Mouse (Mus musculus) bone marrow macrophage, adult 2 months (primary cell): ENCODE measurements around the gene Tbc1d17.

Experiments
- CTCF ChIP-seq: IDR thresholded peaks from 2 replicates; pipeline ENCODE4 v1.5.1; 2012; ENCODE audit warnings: low read depth, mild to moderate bottlenecking, low read length, moderate library complexity
- POLR2A ChIP-seq: IDR thresholded peaks from 2 replicates; pipeline ENCODE4 v1.6.1; 2012; ENCODE audit warnings: mild to moderate bottlenecking, low read depth, low read length, borderline replicate concordance

GRCm38 (mm10) chr7:44892276-44892921 lies 43.5 kb upstream of the Tbc1d17 start, which contains the start of gene Med25:
- TF ChIP-seq CTCF (no peak), POLR2A (no peak)
